13 mouse cellular contexts compared by ENCODE assay signal in the genomic region with DNA sequence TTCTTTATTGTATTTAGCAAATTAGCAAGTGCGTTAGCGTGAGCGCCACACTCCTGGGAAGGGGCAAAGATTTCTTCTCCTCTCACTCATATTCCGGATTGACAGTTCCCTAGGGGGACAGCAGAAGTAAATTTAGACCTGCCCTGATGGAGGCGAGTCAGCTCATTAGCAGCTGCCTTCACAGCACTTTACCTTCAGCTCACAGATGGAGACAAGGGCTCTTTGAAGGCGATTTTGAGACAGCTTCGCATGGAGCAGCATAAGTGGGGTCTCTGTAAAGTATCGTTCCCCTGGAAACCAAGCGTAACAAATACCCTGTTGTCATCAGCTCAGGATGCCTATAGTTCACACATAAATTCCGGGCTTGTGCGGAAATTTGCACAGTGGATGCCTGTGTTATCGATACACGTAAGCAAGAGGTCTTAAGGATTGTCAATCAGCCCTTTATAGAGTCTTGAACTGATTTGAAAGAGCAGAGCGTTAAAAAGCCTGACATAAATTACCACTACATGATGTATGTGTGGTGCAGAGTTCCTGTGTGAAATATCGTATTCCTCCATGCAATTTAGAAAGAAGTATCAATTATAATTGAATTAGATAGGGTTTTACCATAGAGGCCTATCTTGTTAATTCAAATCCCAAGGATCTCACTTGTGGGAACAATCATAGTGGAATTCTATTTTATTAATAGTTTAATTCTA.
DNase-seq lines count a peak whose midpoint lies in the region; ATAC-seq and TF ChIP-seq lines count a peak whose summit lies in the region.
"Had no signal": no experiment of that assay in that cellular context is flagged by ENCODE, and none has a peak within 500 bp of the region (broad histone marks: within the 10 kb centered on the region; RNA-seq: fewer than 3 reads in every experiment).

No protein-coding gene starts in this region.

- no peak for TF ChIP-seq POLR2A in limb, embryonic 14.5 days (IDR thresholded peaks at IDR 0.05; ENCODE audit: borderline replicate concordance, extremely low read depth, insufficient read depth, insufficient read length)

- H3K4me1 ChIP-seq in forebrain, postnatal 0 days (ENCODE audit: insufficient read depth) = no peaks in the 10 kb centered on the region
- peaks cover 4% of the 10 kb centered on the region; the same call in 1 of the 2 replicates for H3K4me1 ChIP-seq in limb, embryonic 14.5 days (ENCODE audit: control insufficient read depth, insufficient read depth, low read length)
- peaks cover 9% of the 10 kb centered on the region for H3K4me1 ChIP-seq in neural tube, embryonic 15.5 days
- no peaks in the 10 kb centered on the region for H3K4me1 ChIP-seq in kidney, embryonic 16.5 days (ENCODE audit: insufficient read depth, low read length)
- no peaks in the 10 kb centered on the region for H3K4me1 ChIP-seq in heart, embryonic 11.5 days (ENCODE audit: control insufficient read depth, insufficient read depth, low read length)
- H3K4me1 ChIP-seq: stomach, embryonic 15.5 days had no signal

- H3K9ac ChIP-seq in forebrain, postnatal 0 days = 0 out of 2 replicates have a peak overlapping the region, but pooled peaks have one; percentile 2
- no peak overlapping the region for H3K9ac ChIP-seq in limb, embryonic 14.5 days (ENCODE audit: low read depth, low read length, severe bottlenecking)
- no peak overlapping the region for H3K9ac ChIP-seq in neural tube, embryonic 15.5 days (replicated peaks)
- no peak overlapping the region for H3K9ac ChIP-seq in kidney, embryonic 16.5 days (replicated peaks; ENCODE audit: low read length)
- H3K9ac ChIP-seq in heart, embryonic 11.5 days (ENCODE audit: low read depth, low read length) = no peak overlapping the region
- H3K9ac ChIP-seq: stomach, embryonic 15.5 days had no signal

- no peaks in the 10 kb centered on the region for H3K27me3 ChIP-seq in forebrain, postnatal 0 days (ENCODE audit: insufficient read depth, low read length)
- H3K27me3 ChIP-seq in limb, embryonic 14.5 days (ENCODE audit: control insufficient read depth, insufficient read depth, low read length) = no peaks in the 10 kb centered on the region
- no peaks in the 10 kb centered on the region for H3K27me3 ChIP-seq in neural tube, embryonic 15.5 days (replicated peaks)
- H3K27me3 ChIP-seq in kidney, embryonic 16.5 days (ENCODE audit: insufficient read depth, low read length) = no peaks in the 10 kb centered on the region
- no peaks in the 10 kb centered on the region for H3K27me3 ChIP-seq in heart, embryonic 11.5 days (ENCODE audit: control insufficient read depth, insufficient read depth, low read length)
- H3K27me3 ChIP-seq: stomach, embryonic 15.5 days had no signal

- TF ChIP-seq CTCF in forebrain, postnatal 0 days (IDR thresholded peaks at IDR 0.05; ENCODE audit: low read depth) = no peak

- intact Hi-C loops in gastrocnemius, postnatal 36 days (cut with DNase I) = no loop called here

- H3K9me3 ChIP-seq in forebrain, postnatal 0 days (ENCODE audit: low read length) = no peaks in the 10 kb centered on the region
- no peaks in the 10 kb centered on the region for H3K9me3 ChIP-seq in limb, embryonic 14.5 days (ENCODE audit: control insufficient read depth, low read length)
- H3K9me3 ChIP-seq in neural tube, embryonic 15.5 days (replicated peaks) = no peaks in the 10 kb centered on the region
- 0 out of 2 replicates have a peak, but pooled peaks cover 2% of the 10 kb centered on the region for H3K9me3 ChIP-seq in kidney, embryonic 16.5 days (ENCODE audit: low read length)
- H3K9me3 ChIP-seq in heart, embryonic 11.5 days (replicated peaks; ENCODE audit: control insufficient read depth, low read length) = no peaks in the 10 kb centered on the region
- H3K9me3 ChIP-seq: stomach, embryonic 15.5 days had no signal

- H3K36me3 ChIP-seq in forebrain, postnatal 0 days (ENCODE audit: insufficient read depth) = no peaks in the 10 kb centered on the region
- no peaks in the 10 kb centered on the region for H3K36me3 ChIP-seq in limb, embryonic 14.5 days (ENCODE audit: control insufficient read depth, insufficient read depth, low read length)
- H3K36me3 ChIP-seq in neural tube, embryonic 15.5 days = no peaks in the 10 kb centered on the region
- no peaks in the 10 kb centered on the region for H3K36me3 ChIP-seq in kidney, embryonic 16.5 days (ENCODE audit: insufficient read depth, low read length)
- no peaks in the 10 kb centered on the region for H3K36me3 ChIP-seq in heart, embryonic 11.5 days (ENCODE audit: control insufficient read depth, insufficient read depth, low read length)
- H3K36me3 ChIP-seq: stomach, embryonic 15.5 days had no signal

- peak; percentile 81 for ATAC-seq in forebrain, postnatal 0 days
- peak; percentile 68 for ATAC-seq in limb, embryonic 14.5 days (ENCODE audit: low FRiP score, low read depth)
- peak; percentile 76 for ATAC-seq in neural tube, embryonic 15.5 days (ENCODE audit: low FRiP score)
- no peak for ATAC-seq in kidney, embryonic 16.5 days (ENCODE audit: low FRiP score, low TSS enrichment)
- ATAC-seq in heart, embryonic 11.5 days (replicated peaks; ENCODE audit: insufficient number of reproducible peaks, low FRiP score, low TSS enrichment) = no peak

- no peak overlapping the region; the same call in 1 of the 2 replicates for H3K27ac ChIP-seq in forebrain, postnatal 0 days (ENCODE audit: low read depth, low read length)
- H3K27ac ChIP-seq in limb, embryonic 14.5 days (replicated peaks; ENCODE audit: low read depth, low read length) = no peak overlapping the region
- peak overlapping the region; percentile 18 for H3K27ac ChIP-seq in neural tube, embryonic 15.5 days (replicated peaks)
- H3K27ac ChIP-seq in kidney, embryonic 16.5 days (ENCODE audit: low read length) = no peak overlapping the region
- H3K27ac ChIP-seq in heart, embryonic 11.5 days (ENCODE audit: low read depth, low read length) = no peak overlapping the region
- H3K27ac ChIP-seq: gastrocnemius, adult 2 months; stomach, embryonic 15.5 days had no signal

- peak; percentile 7 to 17 for DNase-seq in layer of hippocampus, postnatal 10 days (ENCODE audit: low spot score in 2 of 2)
- no peak for DNase-seq in layer of hippocampus, adult 11-12 months (ENCODE audit: low spot score)
- DNase-seq in forebrain, postnatal 0 days = peak; percentile 66
- peak; percentile 24 for DNase-seq in limb, embryonic 14.5 days (ENCODE audit: low spot score)
- no peak for DNase-seq in gastrocnemius, postnatal 36 days
- DNase-seq: adrenal gland, adult 2 months; B cell, adult 2 months; cerebellum, adult 9-10 months; gastrocnemius, adult 2 months had no signal

- H3K4me3 ChIP-seq in forebrain, postnatal 0 days (ENCODE audit: low read depth, low read length) = peak overlapping the region; percentile 17; the same call in 1 of the 2 replicates
- no peak overlapping the region for H3K4me3 ChIP-seq in limb, embryonic 14.5 days (replicated peaks; ENCODE audit: low read length)
- H3K4me3 ChIP-seq in neural tube, embryonic 15.5 days (replicated peaks) = peak overlapping the region; percentile 20
- no peak overlapping the region for H3K4me3 ChIP-seq in kidney, embryonic 16.5 days (ENCODE audit: low read length)
- no peak overlapping the region for H3K4me3 ChIP-seq in heart, embryonic 11.5 days (ENCODE audit: low read depth, low read length)
- H3K4me3 ChIP-seq: gastrocnemius, adult 2 months; stomach, embryonic 15.5 days had no signal

- peak overlapping the region; percentile 45 for H3K4me2 ChIP-seq in forebrain, postnatal 0 days (ENCODE audit: low read depth)
- H3K4me2 ChIP-seq in limb, embryonic 14.5 days (replicated peaks; ENCODE audit: low read depth, low read length, severe bottlenecking) = peak overlapping the region; percentile 24; the same call in 1 of the 2 replicates
- peak overlapping the region; percentile 50 for H3K4me2 ChIP-seq in neural tube, embryonic 15.5 days
- no peak overlapping the region for H3K4me2 ChIP-seq in kidney, embryonic 16.5 days (replicated peaks; ENCODE audit: low read depth, low read length)
- H3K4me2 ChIP-seq in heart, embryonic 11.5 days = no peak overlapping the region
- H3K4me2 ChIP-seq: stomach, embryonic 15.5 days had no signal

- 8% methylated on average over 15 of the region's 15 CpGs for WGBS in forebrain, postnatal 0 days
- WGBS in limb, embryonic 14.5 days = 42% methylated on average over 15 of the region's 15 CpGs
- 14% methylated on average over 15 of the region's 15 CpGs for WGBS in neural tube, embryonic 15.5 days
- 76% methylated on average over 15 of the region's 15 CpGs for WGBS in kidney, embryonic 16.5 days
- 64% methylated on average over 15 of the region's 15 CpGs for WGBS in heart, embryonic 11.5 days (ENCODE audit: insufficient replicate concordance)

Comparison
In these comparisons a context has a peak if more than half of its experiments do, and no peak if none do; other contexts are left out.
1. DNase-seq: peak in layer of hippocampus, postnatal 10 days (2 of 2), forebrain, postnatal 0 days (single experiment) and limb, embryonic 14.5 days (single experiment); none in layer of hippocampus, adult 11-12 months (single experiment) and gastrocnemius, postnatal 36 days (0 of 2).
2. ATAC-seq: peak in forebrain, postnatal 0 days (single experiment), limb, embryonic 14.5 days (single experiment) and neural tube, embryonic 15.5 days (single experiment); none in kidney, embryonic 16.5 days (single experiment) and heart, embryonic 11.5 days (single experiment).
3. H3K4me2 ChIP-seq: peak in forebrain, postnatal 0 days (single experiment), limb, embryonic 14.5 days (single experiment) and neural tube, embryonic 15.5 days (single experiment); none in kidney, embryonic 16.5 days (single experiment) and heart, embryonic 11.5 days (single experiment).
4. H3K4me3 ChIP-seq: peak in forebrain, postnatal 0 days (single experiment) and neural tube, embryonic 15.5 days (single experiment); none in limb, embryonic 14.5 days (single experiment), kidney, embryonic 16.5 days (single experiment) and heart, embryonic 11.5 days (single experiment).